Mouse (Mus musculus): ENCODE data around the gene Sbno2.

DNA sequence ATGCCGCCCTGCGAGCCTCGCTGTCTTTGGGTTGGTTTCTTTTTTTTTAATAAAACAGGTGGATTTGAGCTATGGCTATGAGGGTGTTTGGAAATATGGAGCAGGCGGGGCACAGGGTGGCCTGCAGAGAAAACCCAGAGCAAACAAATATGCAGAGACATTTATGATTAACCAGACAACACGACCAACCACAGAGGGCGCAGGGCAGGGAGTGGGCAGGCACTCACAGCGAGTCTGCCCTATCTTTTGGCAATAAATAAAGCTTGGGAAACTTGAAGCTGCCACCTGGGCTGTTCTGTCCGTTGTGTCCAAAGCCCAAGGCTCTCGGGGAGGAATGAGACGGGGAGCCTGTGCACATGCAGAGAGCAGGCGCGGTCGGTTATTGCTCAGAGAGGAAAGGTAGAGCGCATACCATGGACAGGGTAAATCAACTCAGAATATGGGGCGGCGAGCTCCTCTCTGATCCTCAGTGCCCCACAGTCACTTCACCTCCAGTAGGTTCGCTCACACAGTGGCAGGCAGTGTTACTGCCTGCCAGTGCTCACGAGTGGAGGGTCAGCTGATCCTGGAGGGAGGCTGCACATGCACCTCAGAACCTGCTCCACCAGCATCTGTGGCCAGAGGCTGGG is 25.1 kb upstream of the Sbno2 start:
- TF ChIP-seq CTCF (IDR thresholded peaks at IDR 0.05; ENCODE audit: low read depth) = peak; percentile 27; the same call in 1 of the 2 replicates
- no peak for TF ChIP-seq EP300 (optimal IDR thresholded peaks at IDR 0.05)

Data from stomach, postnatal 0 days (tissue).